Mouse (Mus musculus) erythroblast, embryonic 14.5 days (primary cell): Measurements from ENCODE around the gene Sept10.

Experiments
- GATA1 ChIP-seq: IDR thresholded peaks from 2 replicates; pipeline ENCODE4 v1.6.1; 2012; ENCODE audit warnings: low read length, inconsistent platforms, mixed read lengths
- TAL1 ChIP-seq: IDR thresholded peaks from 3 replicates; pipeline ENCODE4 v1.6.1; 2012; ENCODE audit warnings: low read length, inconsistent platforms, mixed read lengths

- no peak for TF ChIP-seq TAL1
- TF ChIP-seq GATA1, result no peak
Measured at GRCm38 (mm10) chr10:59106644-59107043, 115.0 kb downstream of the Sept10 start.
